Mouse (Mus musculus): ENCODE data around the gene Hecw2.

- no peak for TF ChIP-seq CTCF (IDR thresholded peaks at IDR 0.05; ENCODE audit: low read depth)
- no peak for TF ChIP-seq EP300 (optimal IDR thresholded peaks at IDR 0.05)
These were observed 67.8 kb downstream of the Hecw2 start for GRCm38 (mm10) chr1:54126991-54127742.
